Mouse (Mus musculus): ENCODE results near the gene Cir1.

Cir1 gene

GRCm38 (mm10) chr2:73272351-73273248 is 39.9 kb downstream of the Cir1 start:
- no peak for DNase-seq (ENCODE audit: low spot score in 2 of 2)

GRCm38 (mm10) chr2:73271459-73272161 is 40.9 kb downstream of the Cir1 start, which contains the start of gene Sp9:
TSS of gene Sp9 (plus strand) at chr2:73271925.
- DNase-seq (ENCODE audit: low spot score in 2 of 2) = peak in 1 of 2 experiments; percentile 26

- DNase-seq (ENCODE audit: low spot score in 2 of 2) = no peak
Observed at GRCm38 (mm10) chr2:73270593-73271458, 41.7 kb downstream of the Cir1 start.

- no peak for DNase-seq (ENCODE audit: low spot score in 2 of 2)
Observed at GRCm38 (mm10) chr2:73270071-73270592, 42.4 kb downstream of the Cir1 start.

GRCm38 (mm10) chr2:73269666-73270065 is 42.8 kb downstream of the Cir1 start:
- no peak for DNase-seq (ENCODE audit: low spot score in 2 of 2)

GRCm38 (mm10) chr2:73268836-73269395 is 43.6 kb downstream of the Cir1 start:
- DNase-seq (ENCODE audit: low spot score in 2 of 2) = no peak

GRCm38 (mm10) chr2:73268281-73268680 is 44.2 kb downstream of the Cir1 start:
- DNase-seq (ENCODE audit: low spot score in 2 of 2) = no peak

GRCm38 (mm10) chr2:73267818-73268217 is 44.7 kb downstream of the Cir1 start:
- no peak for DNase-seq (ENCODE audit: low spot score in 2 of 2)

GRCm38 (mm10) chr2:73267231-73267630 is 45.3 kb downstream of the Cir1 start:
- DNase-seq (ENCODE audit: low spot score in 2 of 2) = no peak

GRCm38 (mm10) chr2:73266623-73267022 is 45.9 kb downstream of the Cir1 start:
- no peak for DNase-seq (ENCODE audit: low spot score in 2 of 2)

GRCm38 (mm10) chr2:73266011-73266410 is 46.5 kb downstream of the Cir1 start:
- DNase-seq (ENCODE audit: low spot score in 2 of 2) = no peak

- DNase-seq (ENCODE audit: low spot score in 2 of 2) = no peak
Observed at GRCm38 (mm10) chr2:73264611-73265195, 47.8 kb downstream of the Cir1 start.

GRCm38 (mm10) chr2:73263794-73264610 is 48.5 kb downstream of the Cir1 start:
- no peak for DNase-seq (ENCODE audit: low spot score in 2 of 2)

GRCm38 (mm10) chr2:73263172-73263765 is 49.2 kb downstream of the Cir1 start:
- DNase-seq (ENCODE audit: low spot score in 2 of 2) = no peak

GRCm38 (mm10) chr2:73248701-73249100 is 63.8 kb downstream of the Cir1 start:
- no peak for DNase-seq (ENCODE audit: low spot score in 2 of 2)

GRCm38 (mm10) chr2:73241299-73241698 is 71.2 kb downstream of the Cir1 start:
- no peak for DNase-seq (ENCODE audit: low spot score in 2 of 2)
